Mouse (Mus musculus) liver, adult 2 months (tissue): Measurements from ENCODE around the gene Ccdc13.

Source experiments
- CTCF ChIP-seq: fragments of 200-500 bp; IDR thresholded peaks from 2 replicates; pipeline ENCODE4 v1.5.1; 2011; ENCODE audit warnings: low read depth, low read length, control low read depth
- POLR2A ChIP-seq: fragments of 200-500 bp; IDR thresholded peaks from 2 replicates; pipeline ENCODE4 v1.6.1; 2011; ENCODE audit warnings: low read length, control low read depth; ENCODE audit not compliant: insufficient read depth; ENCODE audit errors: extremely low read depth

GRCm38 (mm10) chr9:121797722-121798121 is 41.5 kb downstream of the Ccdc13 start:
- no peak for TF ChIP-seq CTCF
- TF ChIP-seq POLR2A = no peak
